Mouse (Mus musculus): ENCODE results near the gene Ppp1r12c. TPM values are rescaled to one million over a fixed set of nuclear protein-coding genes. Genes with fewer than 3 reads are reported as not detected.

Gene Ppp1r12c
- total and polyA plus RNA-seq, 2 experiments from 2014 or later: 22.5 to 89.1 TPM

GRCm38 (mm10) chr7:4470275-4471178, 31.0 kb downstream of the Ppp1r12c start:
- H3K36me3 ChIP-seq (replicated peaks; ENCODE audit: control insufficient read depth, insufficient read depth, low read length): no peaks in the 10 kb centered on the region
- no peak overlapping the region; the same call in 1 of the 2 replicates for H3K9ac ChIP-seq (replicated peaks; ENCODE audit: low read depth, low read length)
- H3K4me1 ChIP-seq (ENCODE audit: control insufficient read depth, insufficient read depth): no peaks in the 10 kb centered on the region
- DNase-seq (ENCODE audit: low spot score): peak; percentile 45
- ATAC-seq (ENCODE audit: insufficient read depth, low read depth): peak; percentile 22
- H3K4me3 ChIP-seq (ENCODE audit: low read depth, low read length): peak overlapping the region; percentile 43
- H3K27me3 ChIP-seq (ENCODE audit: control insufficient read depth, insufficient read depth, low read length): peaks cover 23% of the 10 kb centered on the region
- H3K27ac ChIP-seq (ENCODE audit: low read depth): no peak overlapping the region
- TF ChIP-seq EP300 (IDR thresholded peaks at IDR 0.05; ENCODE audit: low read depth): no peak
- TF ChIP-seq CTCF (IDR thresholded peaks at IDR 0.05; ENCODE audit: low read depth): no peak
- H3K9me3 ChIP-seq (replicated peaks; ENCODE audit: control insufficient read depth, low read length): no peaks in the 10 kb centered on the region
- WGBS: 5% methylated on average over 35 of the region's 35 CpGs
- peak overlapping the region; percentile 61 for H3K4me2 ChIP-seq (ENCODE audit: low read depth, low read length)

- no peaks in the 10 kb centered on the region for H3K4me1 ChIP-seq (ENCODE audit: control insufficient read depth, insufficient read depth)
- TF ChIP-seq EP300 (IDR thresholded peaks at IDR 0.05; ENCODE audit: low read depth): no peak
- TF ChIP-seq CTCF (IDR thresholded peaks at IDR 0.05; ENCODE audit: low read depth): no peak
- H3K4me2 ChIP-seq (ENCODE audit: low read depth, low read length): no peak overlapping the region
- H3K4me3 ChIP-seq (ENCODE audit: low read depth, low read length): no peak overlapping the region
- ATAC-seq (ENCODE audit: insufficient read depth, low read depth) (no peak), DNase-seq (ENCODE audit: low spot score) (no peak)
- no peaks in the 10 kb centered on the region for H3K36me3 ChIP-seq (replicated peaks; ENCODE audit: control insufficient read depth, insufficient read depth, low read length)
- WGBS: 64% methylated on average over 3 of the region's 3 CpGs
- no peak overlapping the region for H3K9ac ChIP-seq (replicated peaks; ENCODE audit: low read depth, low read length)
- H3K27ac ChIP-seq (ENCODE audit: low read depth): no peak overlapping the region
- H3K27me3 ChIP-seq (ENCODE audit: control insufficient read depth, insufficient read depth, low read length): peaks cover 18% of the 10 kb centered on the region
- H3K9me3 ChIP-seq (replicated peaks; ENCODE audit: control insufficient read depth, low read length): no peaks in the 10 kb centered on the region
These were observed 33.7 kb downstream of the Ppp1r12c start for GRCm38 (mm10) chr7:4467801-4468200.

- Histone ChIP-seq H3K4me1 (ENCODE audit: control insufficient read depth, insufficient read depth) (no peaks in the 10 kb centered on the region), H3K27me3 (ENCODE audit: control insufficient read depth, insufficient read depth, low read length) (no peaks in the 10 kb centered on the region; the same call in 1 of the 2 replicates), H3K9me3 (replicated peaks; ENCODE audit: control insufficient read depth, low read length) (no peaks in the 10 kb centered on the region), H3K9ac (replicated peaks; ENCODE audit: low read depth, low read length) (no peak overlapping the region), H3K27ac (ENCODE audit: low read depth) (no peak overlapping the region), H3K4me3 (ENCODE audit: low read depth, low read length) (no peak overlapping the region), H3K4me2 (ENCODE audit: low read depth, low read length) (no peak overlapping the region), H3K36me3 (replicated peaks; ENCODE audit: control insufficient read depth, insufficient read depth, low read length) (no peaks in the 10 kb centered on the region)
- ATAC-seq (ENCODE audit: insufficient read depth, low read depth): no peak
- DNase-seq (ENCODE audit: low spot score): no peak
- TF ChIP-seq EP300 (IDR thresholded peaks at IDR 0.05; ENCODE audit: low read depth) (no peak), CTCF (IDR thresholded peaks at IDR 0.05; ENCODE audit: low read depth) (no peak)
- WGBS: 7% methylated on average over 11 of the region's 12 CpGs
These were observed 37.2 kb downstream of the Ppp1r12c start for GRCm38 (mm10) chr7:4464194-4464824.

- no peaks in the 10 kb centered on the region for H3K9me3 ChIP-seq (replicated peaks; ENCODE audit: control insufficient read depth, low read length)
- ATAC-seq (ENCODE audit: insufficient read depth, low read depth) (peak; percentile 44; the same call in 1 of the 2 replicates), DNase-seq (ENCODE audit: low spot score) (no peak)
- H3K4me3 ChIP-seq (ENCODE audit: low read depth, low read length): peak within 1 kb of the TSS; percentile 31
- no peak within 1 kb of the TSS; the same call in 1 of the 2 replicates for H3K9ac ChIP-seq (replicated peaks; ENCODE audit: low read depth, low read length)
- no peaks in the 10 kb centered on the region for H3K27me3 ChIP-seq (ENCODE audit: control insufficient read depth, insufficient read depth, low read length)
- no peak for TF ChIP-seq CTCF (IDR thresholded peaks at IDR 0.05; ENCODE audit: low read depth)
- no peak for TF ChIP-seq EP300 (IDR thresholded peaks at IDR 0.05; ENCODE audit: low read depth)
- peak within 1 kb of the TSS; percentile 68 for H3K27ac ChIP-seq (ENCODE audit: low read depth)
- 43% methylated on average over 13 of the region's 16 CpGs for WGBS
- no peaks in the 10 kb centered on the region for H3K36me3 ChIP-seq (replicated peaks; ENCODE audit: control insufficient read depth, insufficient read depth, low read length)
- peak within 1 kb of the TSS; percentile 49 for H3K4me2 ChIP-seq (ENCODE audit: low read depth, low read length)
- no peaks in the 10 kb centered on the region for H3K4me1 ChIP-seq (ENCODE audit: control insufficient read depth, insufficient read depth)
These were observed 40.7 kb downstream of the Ppp1r12c start, which contains the start of gene Eps8l1 for GRCm38 (mm10) chr7:4460576-4461434. Gene Eps8l1, plus strand, starts transcription at chr7:4460674.

- no peaks in the 10 kb centered on the region for H3K4me1 ChIP-seq (ENCODE audit: control insufficient read depth, insufficient read depth)
- 25% methylated on average over 4 of the region's 4 CpGs for WGBS
- no peak overlapping the region for H3K4me2 ChIP-seq (ENCODE audit: low read depth, low read length)
- no peak overlapping the region for H3K9ac ChIP-seq (replicated peaks; ENCODE audit: low read depth, low read length)
- H3K27me3 ChIP-seq (ENCODE audit: control insufficient read depth, insufficient read depth, low read length): no peaks in the 10 kb centered on the region
- DNase-seq (ENCODE audit: low spot score) (no peak), ATAC-seq (ENCODE audit: insufficient read depth, low read depth) (no peak)
- TF ChIP-seq CTCF (IDR thresholded peaks at IDR 0.05; ENCODE audit: low read depth) (no peak), EP300 (IDR thresholded peaks at IDR 0.05; ENCODE audit: low read depth) (no peak)
- no peak overlapping the region for H3K27ac ChIP-seq (ENCODE audit: low read depth)
- H3K4me3 ChIP-seq (ENCODE audit: low read depth, low read length): no peak overlapping the region
- H3K9me3 ChIP-seq (replicated peaks; ENCODE audit: control insufficient read depth, low read length): no peaks in the 10 kb centered on the region
- no peaks in the 10 kb centered on the region for H3K36me3 ChIP-seq (replicated peaks; ENCODE audit: control insufficient read depth, insufficient read depth, low read length)
These were observed 48.8 kb downstream of the Ppp1r12c start for GRCm38 (mm10) chr7:4452644-4453043.
